Mouse (Mus musculus) adrenal gland, adult 8-10 months (tissue): ENCODE results near the gene Crhr1. TPM values are rescaled to one million over a fixed set of nuclear protein-coding genes. Genes with fewer than 3 reads are reported as not detected.

Source experiments
- DNase-seq: peaks from one replicate; pipeline ENCODE4 v3.0.0; 2022
- total RNA-seq, 4 experiments: library from RNA; stranded (reverse); gene quantifications; 2 replicates each; pipeline ENCODE4 v1.2.4; 2022

Gene Crhr1
- total RNA-seq, 4 experiments from 2014 or later = 0.58 to 1.6 TPM; not detected in 2

GRCm38 (mm10) chr11:104138976-104139375 is 6.3 kb downstream of the Crhr1 start:
- DNase-seq = no peak

GRCm38 (mm10) chr11:104144930-104145329 is 12.3 kb downstream of the Crhr1 start:
- DNase-seq = no peak

- no peak for DNase-seq
Observed at GRCm38 (mm10) chr11:104148787-104149186, 16.1 kb downstream of the Crhr1 start.

- no peak for DNase-seq
Observed at GRCm38 (mm10) chr11:104150911-104151310, 18.3 kb downstream of the Crhr1 start.

- no peak for DNase-seq
Observed at GRCm38 (mm10) chr11:104154332-104154731, 21.7 kb downstream of the Crhr1 start.

- no peak for DNase-seq
Observed at GRCm38 (mm10) chr11:104154820-104155635, 22.4 kb downstream of the Crhr1 start.

- no peak for DNase-seq
Observed at GRCm38 (mm10) chr11:104155899-104156298, 23.2 kb downstream of the Crhr1 start.

- no peak for DNase-seq
Observed at GRCm38 (mm10) chr11:104156391-104156790, 23.7 kb downstream of the Crhr1 start.

GRCm38 (mm10) chr11:104157603-104158259 is 25.1 kb downstream of the Crhr1 start:
- DNase-seq = peak; percentile 43

- DNase-seq = no peak
Observed at GRCm38 (mm10) chr11:104158260-104158907, 25.7 kb downstream of the Crhr1 start.

GRCm38 (mm10) chr11:104159769-104160272 is 27.2 kb downstream of the Crhr1 start:
- DNase-seq = no peak

- DNase-seq = no peak
Observed at GRCm38 (mm10) chr11:104161153-104161552, 28.5 kb downstream of the Crhr1 start.

GRCm38 (mm10) chr11:104164257-104164656 is 31.6 kb downstream of the Crhr1 start:
- DNase-seq = no peak

- DNase-seq = no peak
Observed at GRCm38 (mm10) chr11:104171281-104171781, 38.7 kb downstream of the Crhr1 start.

- DNase-seq = no peak
Observed at GRCm38 (mm10) chr11:104178893-104179292, 46.2 kb downstream of the Crhr1 start.

- DNase-seq = no peak
Observed at GRCm38 (mm10) chr11:104179804-104180203, 47.1 kb downstream of the Crhr1 start.

GRCm38 (mm10) chr11:104182141-104182540 is 49.5 kb downstream of the Crhr1 start:
- no peak for DNase-seq

- no peak for DNase-seq
Observed at GRCm38 (mm10) chr11:104186135-104186836, 53.6 kb downstream of the Crhr1 start, which contains the start of gene Sppl2c. Gene Sppl2c, plus strand, starts transcription at chr11:104186327.

GRCm38 (mm10) chr11:104186837-104187150 is 54.1 kb downstream of the Crhr1 start:
- DNase-seq = no peak

- DNase-seq = no peak
Observed at GRCm38 (mm10) chr11:104187766-104188165, 55.1 kb downstream of the Crhr1 start.

GRCm38 (mm10) chr11:104190008-104190407 is 57.4 kb downstream of the Crhr1 start:
- no peak for DNase-seq

GRCm38 (mm10) chr11:104195382-104195781 is 62.7 kb downstream of the Crhr1 start:
- DNase-seq = no peak
